Mouse (Mus musculus) monocyte, adult 5-6 weeks (primary cell): ENCODE measurements around the gene Hrnr. TPM values are rescaled to one million over a fixed set of nuclear protein-coding genes. Genes with fewer than 3 reads are reported as not detected.

ENCODE experiments used
- total RNA-seq: library from RNA; stranded (forward); fragments of 200-1000, 200-491, 200-594 nt; gene quantifications from 3 replicates; pipeline ENCODE4 v1.2.3, GENCODE M21; 2017

Hrnr gene
- total RNA-seq, 1 experiment from 2014 or later: not detected

Other genes with a start within 250 kb of the Hrnr start
- gene Crnn, start 175.0 kb upstream of the Hrnr start, total RNA-seq: not detected in 3 replicates
- not detected in 3 replicates for gene Flg2, start 122.5 kb upstream of the Hrnr start, total RNA-seq
- not detected in 3 replicates for gene Flg, start 46.2 kb upstream of the Hrnr start, total RNA-seq
- gene Rptn, start 74.0 kb downstream of the Hrnr start, total RNA-seq: not detected in 3 replicates
- 0.29 to 0.32 TPM in 2 of 3 replicates, not detected in the other for gene Tchh, start 122.6 kb downstream of the Hrnr start, total RNA-seq
- not detected in 3 replicates for gene Tchhl1, start 149.0 kb downstream of the Hrnr start, total RNA-seq
- 59.1 to 65.2 TPM (median 61.9 TPM) in 3 replicates for gene S100a11, start 200.7 kb downstream of the Hrnr start, total RNA-seq
- 811 to 1,204 TPM (median 873 TPM) in 3 replicates for gene S100a10, start 235.3 kb downstream of the Hrnr start, total RNA-seq